Mouse (Mus musculus): ENCODE results near the gene Itpr3. TPM values are rescaled to one million over a fixed set of nuclear protein-coding genes. Genes with fewer than 3 reads are reported as not detected.

The Itpr3 gene
- total RNA-seq, 2 experiments from 2014 or later, result 5.3 to 6.7 TPM

DNA sequence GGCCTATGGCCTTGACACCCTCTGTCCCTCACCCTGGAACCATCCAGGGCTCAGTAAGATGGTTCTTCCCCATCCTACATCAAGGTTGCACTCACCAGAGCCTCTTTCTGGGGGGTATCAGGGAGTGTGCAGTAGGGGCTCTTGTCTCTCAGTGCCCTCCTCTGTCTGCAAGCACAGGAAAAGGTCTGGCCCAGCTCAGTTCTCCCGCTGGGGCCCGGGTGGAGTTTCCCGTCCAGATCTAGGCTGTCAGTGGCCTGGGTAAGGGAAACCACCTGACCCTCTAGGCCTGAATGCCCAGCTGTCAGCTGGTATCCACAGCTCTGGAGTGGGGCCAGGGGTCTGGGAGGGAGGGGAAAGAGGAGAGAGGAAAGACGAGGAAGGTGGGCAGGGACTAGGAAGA lies 110.4 kb downstream of the Itpr3 start, which contains the start of gene Ip6k3:
Ip6k3 (minus strand) TSS at position 251 of the 400 bp plus-strand sequence.
- peak in 1 of 2 experiments; percentile 33 for DNase-seq
- intact Hi-C loops (cut with DNase I), result no loop called here

DNA sequence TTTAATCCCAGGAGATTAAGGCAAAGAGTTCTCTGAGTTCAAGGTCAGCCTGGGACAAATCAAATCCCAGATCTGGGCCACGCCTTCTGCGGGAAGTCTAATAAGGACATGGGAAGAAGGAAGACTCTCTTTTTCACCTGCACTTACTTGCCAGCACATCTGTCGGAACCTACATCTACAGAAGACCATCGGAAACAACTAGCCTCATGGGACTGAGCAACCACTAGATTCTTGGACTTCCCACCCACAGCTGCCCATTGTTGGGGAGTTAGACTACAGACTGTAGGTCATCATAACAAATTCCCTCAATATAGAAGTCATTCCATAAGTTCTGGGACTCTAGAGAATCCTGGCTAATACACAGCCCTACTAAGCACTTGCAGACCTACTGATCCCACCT lies 111.5 kb downstream of the Itpr3 start:
- DNase-seq, result no peak

DNA sequence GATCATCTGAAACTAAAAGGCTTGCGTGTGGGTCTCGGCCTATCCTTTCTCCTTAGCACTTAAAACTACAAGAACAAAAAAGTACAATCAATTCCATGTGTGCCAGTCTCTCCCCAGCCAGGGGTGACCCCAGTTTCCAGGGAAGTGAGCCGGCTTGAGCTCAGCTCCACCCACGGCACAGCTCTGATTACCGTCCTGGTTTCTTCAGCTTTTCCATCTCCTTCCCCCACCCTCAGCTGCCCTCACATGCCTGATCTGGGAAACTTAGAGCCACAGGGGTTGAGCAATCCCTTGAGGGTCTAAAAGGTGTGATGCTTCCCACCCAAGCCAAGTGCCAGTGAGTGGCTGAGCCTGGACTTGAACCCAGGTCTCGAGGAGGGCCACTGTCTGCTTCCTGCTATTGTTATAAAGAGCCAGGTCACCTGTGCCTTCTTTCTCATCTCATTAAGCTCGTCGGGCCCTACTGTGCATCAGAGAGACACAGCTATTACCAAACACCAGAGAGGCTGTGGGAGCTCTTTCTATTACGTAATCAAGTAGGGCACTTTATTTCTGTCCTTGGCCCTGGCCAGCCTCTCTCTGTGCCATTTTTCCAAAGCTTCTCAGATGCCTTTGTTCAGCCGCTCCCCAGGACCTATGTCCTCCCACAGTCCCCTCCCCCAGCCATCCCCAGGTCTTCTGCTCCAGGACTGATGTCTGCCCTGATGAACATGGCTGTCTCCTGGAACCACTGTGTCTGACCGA lies 113.0 kb downstream of the Itpr3 start:
- intact Hi-C loops (cut with DNase I), result no loop called here
- no peak for DNase-seq

More for the DNA sequence above, 111.5 kb downstream of the Itpr3 start:
- intact Hi-C loops (cut with DNase I), result no loop called here

DNA sequence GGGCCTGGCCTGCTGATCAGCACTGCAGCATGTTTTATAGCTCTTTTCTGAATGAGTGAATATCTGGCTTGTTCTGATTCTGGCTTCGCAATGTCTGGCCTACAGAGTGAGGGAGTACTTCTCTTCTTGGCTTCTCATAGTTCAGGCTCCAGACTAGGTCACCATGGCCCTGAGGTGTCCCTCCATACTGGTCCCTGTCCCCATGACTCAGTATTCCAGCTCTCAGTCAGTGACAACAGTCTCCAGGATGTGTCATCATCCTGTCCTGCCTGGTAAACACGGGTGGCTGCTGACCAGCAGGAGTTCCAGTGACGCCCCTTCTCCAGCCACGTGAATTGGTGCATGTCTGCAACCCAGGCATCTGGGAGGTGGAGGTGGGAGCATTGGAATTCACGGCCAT lies 114.0 kb downstream of the Itpr3 start:
- no peak for DNase-seq
- intact Hi-C loops (cut with DNase I), result no loop called here

Small RNA genes lying within 50 kb of the gene (microRNA-seq; reads per million reads assigned to microRNA genes)
- 0 reads per million in 2 experiments for gene Mir7677 (ENCODE audit: borderline number of aligned reads in 2 of 2)

Other genes with a start within 250 kb of the Itpr3 start
- 10 to 100 TPM; 80.7 TPM for gene Nkx2-5, start 212.3 kb upstream of the Itpr3 start, total RNA-seq (2021)
- under 1 TPM; 0.44 to 0.95 TPM for gene Kifc5b, start 140.2 kb upstream of the Itpr3 start, total RNA-seq (2021)
- gene Phf1, start 124.3 kb upstream of the Itpr3 start, total RNA-seq (2021), result 10 to 100 TPM; 13.9 to 14.5 TPM
- gene Cuta, start 117.7 kb upstream of the Itpr3 start, total RNA-seq (2021), result 10 to 100 TPM; 86.2 to 90.3 TPM
- gene Syngap1, start 116.1 kb upstream of the Itpr3 start, total RNA-seq (2021), result 1 to 10 TPM; 4.1 to 6.4 TPM
- gene Zbtb9, start 84.1 kb upstream of the Itpr3 start, total RNA-seq (2021), result 1 to 10 TPM; 2.1 to 2.6 TPM
- 10 to 100 TPM; 20.0 to 21.2 TPM for gene Bak1, start 28.3 kb upstream of the Itpr3 start, total RNA-seq (2021)
- gene Uqcc2, start 76.6 kb downstream of the Itpr3 start, total RNA-seq (2021), result 100 to 1,000 TPM; 291 to 337 TPM
- 1 to 10 TPM; 4.7 to 7.9 TPM for gene Ip6k3, start 110.5 kb downstream of the Itpr3 start, total RNA-seq (2021)
- 10 to 100 TPM; 29.0 to 29.1 TPM for gene Lemd2, start 147.2 kb downstream of the Itpr3 start, total RNA-seq (2021)